Mouse (Mus musculus) thymus, adult 2 months (tissue): ENCODE measurements around the gene Ccdc114. TPM values are rescaled to one million over a fixed set of nuclear protein-coding genes. Genes with fewer than 3 reads are reported as not detected.

Source experiments
- DNase-seq: peaks from one replicate; pipeline ENCODE4 v3.0.0; 2021
- H3K27ac ChIP-seq: fragments of 200-500 bp; 2 replicates; pipeline ENCODE4 v1.5.1; 2012; ENCODE audit warnings: low read length, control low read depth; ENCODE audit not compliant: control insufficient read depth, insufficient read depth
- H3K27me3 ChIP-seq: fragments of 200-500 bp; 2 replicates; pipeline ENCODE4 v1.6.1; 2012; ENCODE audit warnings: mild to moderate bottlenecking, low read length, moderate library complexity, mixed read lengths; ENCODE audit not compliant: control insufficient read depth, insufficient read depth
- H3K36me3 ChIP-seq: fragments of 200-500 bp; 2 replicates; pipeline ENCODE4 v1.6.1; 2012; ENCODE audit warnings: mild to moderate bottlenecking, low read length, moderate library complexity; ENCODE audit not compliant: control insufficient read depth, insufficient read depth
- H3K4me1 ChIP-seq: fragments of 200-500 bp; replicated peaks from 2 replicates; pipeline ENCODE4 v1.6.1; 2012; ENCODE audit warnings: low read length; ENCODE audit not compliant: control insufficient read depth, insufficient read depth
- H3K4me3 ChIP-seq: fragments of 200-500 bp; 2 replicates; pipeline ENCODE4 v1.5.1; 2012; ENCODE audit warnings: mild to moderate bottlenecking, low read length, control low read depth, moderate library complexity; ENCODE audit not compliant: control insufficient read depth, insufficient read depth
- CTCF ChIP-seq: fragments of 200-500 bp; IDR thresholded peaks from 2 replicates; pipeline ENCODE4 v1.5.1; 2012; ENCODE audit warnings: mild to moderate bottlenecking, control low read depth, low read length, moderate library complexity, borderline replicate concordance; ENCODE audit not compliant: control insufficient read depth, poor library complexity, insufficient read depth; ENCODE audit errors: extremely low read depth
- POLR2A ChIP-seq: fragments of 200-500 bp; IDR thresholded peaks from 2 replicates; pipeline ENCODE4 v1.6.1; 2012; ENCODE audit warnings: mild to moderate bottlenecking, low read length, control low read depth, moderate library complexity; ENCODE audit not compliant: control insufficient read depth, poor library complexity, insufficient read depth; ENCODE audit errors: extremely low read depth
- WGBS: fragments of 180-500 bp; shearing (Covaris S2); methylation state at CpG from one replicate; pipeline ENCODE4 v1.1.7; 2018; 5-methylcytosine and 5-hydroxymethylcytosine counted together
- polyA plus RNA-seq: library from polyadenylated mRNA; depleted of rRNA; stranded (reverse); fragments of >200 nt; gene quantifications from 2 replicates; pipeline ENCODE4 v1.2.3, GENCODE M21; 2012

The Ccdc114 gene
- polyA plus RNA-seq, 1 experiment, result 3.7 TPM

GRCm38 (mm10) chr7:45949061-45949460 lies 25.2 kb downstream of the Ccdc114 start:
- WGBS, result 86% methylated on average over 4 of the region's 4 CpGs
- H3K36me3 ChIP-seq, result no peaks in the 10 kb centered on the region
- no peak overlapping the region for H3K27ac ChIP-seq
- no peak overlapping the region for H3K4me3 ChIP-seq
- H3K4me1 ChIP-seq, result no peaks in the 10 kb centered on the region
- DNase-seq, result no peak
- no peak for TF ChIP-seq CTCF
- no peak for TF ChIP-seq POLR2A
- H3K27me3 ChIP-seq, result no peaks in the 10 kb centered on the region

- TF ChIP-seq POLR2A (no peak), CTCF (no peak)
- no peak overlapping the region for H3K27ac ChIP-seq
- no peak for DNase-seq
- no peak overlapping the region for H3K4me3 ChIP-seq
- no peaks in the 10 kb centered on the region for H3K4me1 ChIP-seq
- H3K36me3 ChIP-seq, result no peaks in the 10 kb centered on the region
- no peaks in the 10 kb centered on the region for H3K27me3 ChIP-seq
- WGBS, result 35% methylated on average over 4 of the region's 4 CpGs
Measured at GRCm38 (mm10) chr7:45956611-45957010, 32.7 kb downstream of the Ccdc114 start.

- H3K27me3 ChIP-seq, result no peaks in the 10 kb centered on the region
- H3K4me3 ChIP-seq, result no peak overlapping the region
- no peak overlapping the region for H3K27ac ChIP-seq
- no peak for DNase-seq
- TF ChIP-seq POLR2A (no peak), CTCF (no peak)
- WGBS, result 54% methylated on average over 11 of the region's 11 CpGs
- H3K4me1 ChIP-seq, result no peaks in the 10 kb centered on the region
- no peaks in the 10 kb centered on the region for H3K36me3 ChIP-seq
Measured at GRCm38 (mm10) chr7:45971831-45972723, 48.2 kb downstream of the Ccdc114 start.

GRCm38 (mm10) chr7:45973271-45973687 lies 49.4 kb downstream of the Ccdc114 start:
- Histone ChIP-seq H3K36me3 (no peaks in the 10 kb centered on the region), H3K27ac (no peak overlapping the region), H3K4me3 (no peak overlapping the region), H3K27me3 (no peaks in the 10 kb centered on the region), H3K4me1 (no peaks in the 10 kb centered on the region)
- DNase-seq, result no peak
- TF ChIP-seq CTCF (no peak), POLR2A (no peak)
- WGBS, result 91% methylated on average over 6 of the region's 6 CpGs

GRCm38 (mm10) chr7:45974103-45974502 lies 50.2 kb downstream of the Ccdc114 start:
- no peak for TF ChIP-seq POLR2A
- no peak for TF ChIP-seq CTCF
- H3K4me3 ChIP-seq, result no peak overlapping the region
- no peaks in the 10 kb centered on the region for H3K36me3 ChIP-seq
- 86% methylated on average over 6 of the region's 6 CpGs for WGBS
- no peaks in the 10 kb centered on the region for H3K27me3 ChIP-seq
- DNase-seq, result no peak
- H3K27ac ChIP-seq, result no peak overlapping the region
- no peaks in the 10 kb centered on the region for H3K4me1 ChIP-seq

GRCm38 (mm10) chr7:45974512-45974911 lies 50.6 kb downstream of the Ccdc114 start:
- TF ChIP-seq POLR2A, result no peak
- TF ChIP-seq CTCF, result no peak
- Histone ChIP-seq H3K4me1 (no peaks in the 10 kb centered on the region), H3K27me3 (no peaks in the 10 kb centered on the region), H3K27ac (no peak overlapping the region), H3K36me3 (no peaks in the 10 kb centered on the region), H3K4me3 (no peak overlapping the region)
- WGBS, result 83% methylated on average over 6 of the region's 6 CpGs
- no peak for DNase-seq
